Mouse (Mus musculus) testis, adult 2 months (tissue): Measurements from ENCODE around the gene Chrne. TPM values are rescaled to one million over a fixed set of nuclear protein-coding genes. Genes with fewer than 3 reads are reported as not detected.

Experiments
- H3K27ac ChIP-seq: fragments of 200-500 bp; 2 replicates; pipeline ENCODE4 v1.5.1; 2012; ENCODE audit warnings: low read depth, low read length; ENCODE audit not compliant: control insufficient read depth, insufficient read depth
- H3K27me3 ChIP-seq: fragments of 200-500 bp; 2 replicates; pipeline ENCODE4 v1.6.1; 2012; ENCODE audit warnings: mild to moderate bottlenecking, low read length, moderate library complexity; ENCODE audit not compliant: control insufficient read depth, insufficient read depth
- H3K36me3 ChIP-seq: fragments of 200-500 bp; 2 replicates; pipeline ENCODE4 v1.6.1; 2012; ENCODE audit warnings: mild to moderate bottlenecking, low read length; ENCODE audit not compliant: control insufficient read depth, insufficient read depth
- H3K4me1 ChIP-seq: fragments of 200-500 bp; 2 replicates; pipeline ENCODE4 v1.6.1; 2012; ENCODE audit warnings: low read length; ENCODE audit not compliant: control insufficient read depth, insufficient read depth
- H3K4me3 ChIP-seq: fragments of 200-500 bp; 2 replicates; pipeline ENCODE4 v1.5.1; 2012; ENCODE audit warnings: low read depth, mild to moderate bottlenecking, low read length, moderate library complexity, mixed read lengths; ENCODE audit not compliant: control insufficient read depth
- CTCF ChIP-seq: fragments of 200-500 bp; IDR thresholded peaks from 2 replicates; pipeline ENCODE4 v1.5.1; 2012; ENCODE audit warnings: low read depth, mild to moderate bottlenecking, inconsistent platforms, low read length, moderate library complexity; ENCODE audit not compliant: control insufficient read depth, insufficient read depth, insufficient replicate concordance
- POLR2A ChIP-seq: fragments of 200-500 bp; IDR thresholded peaks from 2 replicates; pipeline ENCODE4 v1.6.1; 2012; ENCODE audit warnings: low read depth, mild to moderate bottlenecking, inconsistent platforms, low read length, moderate library complexity; ENCODE audit not compliant: control insufficient read depth
- polyA plus RNA-seq: library from polyadenylated mRNA; depleted of rRNA; stranded (reverse); fragments of >200 nt; gene quantifications from 2 replicates; pipeline ENCODE4 v1.2.3, GENCODE M21; 2012

Chrne gene
- polyA plus RNA-seq, 1 experiment: 243 TPM

GRCm38 (mm10) chr11:70625473-70625872 lies 6.5 kb upstream of the Chrne start:
- H3K36me3 ChIP-seq: no peaks in the 10 kb centered on the region
- no peak overlapping the region for H3K4me3 ChIP-seq
- TF ChIP-seq POLR2A: no peak
- peak; percentile 37; the same call in 1 of the 2 replicates for TF ChIP-seq CTCF
- no peaks in the 10 kb centered on the region for H3K27me3 ChIP-seq
- H3K4me1 ChIP-seq: no peaks in the 10 kb centered on the region
- H3K27ac ChIP-seq: no peak overlapping the region

- Histone ChIP-seq H3K27ac (no peak overlapping the region), H3K4me3 (no peak overlapping the region), H3K27me3 (no peaks in the 10 kb centered on the region), H3K4me1 (no peaks in the 10 kb centered on the region), H3K36me3 (no peaks in the 10 kb centered on the region)
- no peak for TF ChIP-seq POLR2A
- TF ChIP-seq CTCF: peak; percentile 9; the same call in 1 of the 2 replicates
Observed at GRCm38 (mm10) chr11:70623053-70623742, 4.2 kb upstream of the Chrne start.

- no peak overlapping the region for H3K4me3 ChIP-seq
- H3K27ac ChIP-seq: no peak overlapping the region
- no peaks in the 10 kb centered on the region for H3K27me3 ChIP-seq
- H3K4me1 ChIP-seq: peaks cover 2% of the 10 kb centered on the region; the same call in 1 of the 2 replicates
- no peak for TF ChIP-seq POLR2A
- TF ChIP-seq CTCF: no peak
- no peaks in the 10 kb centered on the region for H3K36me3 ChIP-seq
Observed at GRCm38 (mm10) chr11:70621972-70622814, 3.2 kb upstream of the Chrne start.

GRCm38 (mm10) chr11:70615516-70616093 lies 3.4 kb downstream of the Chrne start, which contains the start of gene 4930544D05Rik:
Gene 4930544D05Rik (plus strand): TSS chr11:70615848.
- Histone ChIP-seq H3K4me1 (peaks cover 16% of the 10 kb centered on the region), H3K4me3 (peak within 1 kb of the TSS; percentile 91), H3K36me3 (no peaks in the 10 kb centered on the region), H3K27me3 (no peaks in the 10 kb centered on the region), H3K27ac (peak within 1 kb of the TSS; percentile 26; the same call in 1 of the 2 replicates)
- TF ChIP-seq CTCF (no peak), POLR2A (peak; percentile 82; the same call in 1 of the 2 replicates)

GRCm38 (mm10) chr11:70615074-70615473 lies 3.9 kb downstream of the Chrne start:
- Histone ChIP-seq H3K4me1 (peaks cover 16% of the 10 kb centered on the region), H3K27me3 (no peaks in the 10 kb centered on the region), H3K27ac (0 out of 2 replicates have a peak overlapping the region, but pooled peaks have one; percentile 15), H3K4me3 (peak overlapping the region; percentile 91), H3K36me3 (no peaks in the 10 kb centered on the region)
- 0 out of 2 replicates have a peak, but pooled peaks have one; percentile 0 for TF ChIP-seq CTCF
- TF ChIP-seq POLR2A: no peak

- no peak for TF ChIP-seq POLR2A
- TF ChIP-seq CTCF: no peak
- Histone ChIP-seq H3K4me1 (peaks cover 16% of the 10 kb centered on the region), H3K36me3 (no peaks in the 10 kb centered on the region; the same call in 1 of the 2 replicates), H3K4me3 (no peak overlapping the region; the same call in 1 of the 2 replicates), H3K27ac (no peak overlapping the region), H3K27me3 (no peaks in the 10 kb centered on the region)
Observed at GRCm38 (mm10) chr11:70612505-70612904, 6.5 kb downstream of the Chrne start.
